Mouse (Mus musculus) T-cell, adult 66 days (primary cell): Measurements from ENCODE around the gene Olfr854. TPM values are rescaled to one million over a fixed set of nuclear protein-coding genes. Genes with fewer than 3 reads are reported as not detected.

Source experiments
- total RNA-seq, 2 experiments: library from RNA; stranded (reverse); gene quantifications; 3 replicates in 1 of 2; 4 replicates in 1 of 2; pipeline ENCODE4 v1.2.4; 2023

The Olfr854 gene
- total RNA-seq = not detected

DNA sequence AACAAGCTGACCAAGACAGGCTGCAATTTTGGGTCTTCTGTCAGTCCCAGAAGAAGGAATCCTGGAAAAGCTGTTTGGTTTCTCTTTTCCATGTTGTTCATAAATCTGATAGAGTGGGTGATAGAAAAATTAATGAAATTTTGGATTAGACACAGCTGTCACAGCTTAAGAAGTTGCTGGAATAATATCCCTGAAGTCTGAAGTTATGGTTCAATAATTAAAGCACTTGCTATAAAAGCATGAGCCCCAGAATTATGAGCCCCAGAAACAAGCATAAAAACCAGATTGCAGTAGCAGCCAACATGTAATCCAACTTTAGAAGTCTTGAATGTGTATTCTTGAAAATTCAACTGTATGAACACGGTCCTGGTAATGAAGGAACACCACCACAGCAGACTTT is at the start of gene Olfr854:
TSS of gene Olfr854 (minus strand) at position 101 of the 400 bp plus-strand sequence.

DNA sequence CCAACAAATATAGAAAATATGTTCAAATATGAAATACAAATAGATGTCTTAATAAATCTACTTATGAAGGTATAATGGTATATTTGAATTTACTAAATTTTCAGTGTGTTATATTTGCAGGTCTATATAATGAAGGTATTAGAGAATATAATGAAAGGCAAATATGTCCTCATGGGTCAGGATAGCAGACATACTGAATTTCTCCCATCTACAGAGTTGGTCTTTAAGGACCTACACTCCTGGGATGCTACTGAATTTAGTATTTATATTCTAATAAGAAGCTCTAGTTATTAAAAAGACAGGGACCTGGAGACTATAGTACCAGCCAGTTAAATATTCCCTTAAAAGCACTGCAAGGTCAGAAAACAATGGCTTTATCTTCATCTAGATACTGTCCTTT is 15.1 kb upstream of the Olfr854 start, which contains the start of gene Olfr855:
TSS of gene Olfr855 (plus strand) at position 301 of the 400 bp plus-strand sequence.

DNA sequence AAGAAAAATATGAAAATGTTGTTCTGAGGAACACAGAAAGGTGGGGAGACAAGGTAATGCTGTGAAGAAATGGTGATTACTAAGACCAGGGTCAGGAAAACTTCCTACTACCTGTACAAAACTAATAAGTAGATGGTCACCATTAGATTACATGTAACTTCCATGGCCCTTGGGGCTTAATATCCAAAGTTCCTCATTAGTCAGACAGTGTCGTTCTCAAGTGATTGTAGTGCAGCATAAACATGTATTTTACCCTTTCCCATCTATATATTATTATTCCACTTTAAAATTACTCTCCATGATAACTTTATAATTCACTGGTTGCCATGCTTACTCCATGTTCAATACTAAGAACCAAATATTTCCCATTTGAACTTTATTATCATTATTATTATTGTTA is 26.2 kb downstream of the Olfr854 start, which contains the start of gene Olfr853:
TSS of gene Olfr853 (minus strand) at position 101 of the 400 bp plus-strand sequence.

Other genes with a start within 250 kb of the Olfr854 start
- not detected for gene Olfr845, start 230.9 kb downstream of the Olfr854 start, total RNA-seq
- not detected for gene Olfr846, start 203.4 kb downstream of the Olfr854 start, total RNA-seq
- not detected for gene Olfr847, start 188.7 kb downstream of the Olfr854 start, total RNA-seq
- gene Olfr849, start 127.1 kb downstream of the Olfr854 start, total RNA-seq = not detected
- gene Olfr850, start 89.1 kb downstream of the Olfr854 start, total RNA-seq = not detected
- gene Olfr851, start 74.1 kb downstream of the Olfr854 start, total RNA-seq = not detected
- not detected for gene Olfr853, start 26.3 kb downstream of the Olfr854 start, total RNA-seq
- not detected for gene Olfr855, start 15.2 kb upstream of the Olfr854 start, total RNA-seq
- 10 to 100 TPM; 29.9 to 34.0 TPM for gene Zfp317, start 54.7 kb upstream of the Olfr854 start, total RNA-seq
- gene Olfr857, start 142.1 kb upstream of the Olfr854 start, total RNA-seq = not detected
- not detected for gene Olfr58, start 212.9 kb upstream of the Olfr854 start, total RNA-seq
- not detected for gene Olfr859, start 237.5 kb upstream of the Olfr854 start, total RNA-seq